Mouse (Mus musculus): ENCODE data around the gene Use1.

The Use1 gene

DNA sequence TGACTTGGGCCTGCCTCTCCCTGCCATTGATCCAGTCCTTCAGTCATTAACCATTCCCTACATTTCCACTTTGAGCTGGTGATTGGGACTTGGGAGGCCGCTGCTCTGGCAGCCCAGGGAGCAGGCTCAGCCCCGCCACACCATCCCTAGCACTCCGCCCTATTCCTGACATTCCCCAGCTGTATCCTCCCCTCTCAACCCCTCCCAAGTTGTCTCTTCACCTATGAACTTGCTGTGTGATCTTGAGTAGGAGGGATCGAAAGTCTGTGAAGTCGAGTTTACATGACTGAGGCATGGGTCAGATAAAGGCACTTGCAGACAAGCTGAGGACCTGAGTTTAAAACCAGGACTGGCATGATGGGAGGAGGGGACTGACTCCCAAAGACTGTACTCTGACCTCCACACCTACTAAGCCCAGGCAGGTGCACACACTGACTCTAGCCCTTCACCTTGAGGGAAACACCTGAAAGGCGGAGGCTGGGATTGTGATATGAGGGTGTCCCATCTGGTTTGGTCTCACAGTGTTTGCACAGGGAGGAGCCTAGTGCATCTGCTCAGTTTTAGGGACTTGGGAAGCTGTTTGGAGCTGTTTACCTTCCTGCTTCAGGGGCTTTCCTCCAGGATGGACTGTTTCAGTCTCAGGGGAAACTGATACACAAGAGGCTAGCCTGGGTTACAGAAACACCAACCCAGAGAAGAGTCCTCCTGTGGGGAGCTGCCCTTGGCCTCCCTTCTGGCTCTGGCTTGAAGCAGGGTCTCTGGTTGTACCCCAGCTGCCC, 36.6 kb downstream of the Use1 start:
- DNase-seq (ENCODE audit: low spot score): no peak

- no peak for DNase-seq (ENCODE audit: low spot score)
Observed at GRCm38 (mm10) chr8:71404011-71404410, 37.4 kb downstream of the Use1 start.

- no peak for DNase-seq (ENCODE audit: low spot score)
Observed at GRCm38 (mm10) chr8:71404951-71405351, 38.3 kb downstream of the Use1 start.

- peak; percentile 97 for DNase-seq (ENCODE audit: low spot score)
Observed at GRCm38 (mm10) chr8:71405401-71406098, 38.9 kb downstream of the Use1 start, which contains the start of gene Ankle1. Gene Ankle1, plus strand, starts transcription at chr8:71406010.

- DNase-seq (ENCODE audit: low spot score): no peak
Observed at GRCm38 (mm10) chr8:71406099-71407015, 39.7 kb downstream of the Use1 start.

- no peak for DNase-seq (ENCODE audit: low spot score)
Observed at GRCm38 (mm10) chr8:71407441-71407840, 40.8 kb downstream of the Use1 start.

- no peak for DNase-seq (ENCODE audit: low spot score)
Observed at GRCm38 (mm10) chr8:71408231-71408630, 41.6 kb downstream of the Use1 start.

GRCm38 (mm10) chr8:71411535-71412273, 45.1 kb downstream of the Use1 start:
- DNase-seq (ENCODE audit: low spot score): no peak

Measured in ovary, postnatal 10 days (tissue).